Mouse (Mus musculus) left cerebral cortex, adult 18-20 months (tissue): ENCODE measurements around the gene Crym. TPM values are rescaled to one million over a fixed set of nuclear protein-coding genes. Genes with fewer than 3 reads are reported as not detected.

Experiments used
- DNase-seq, 2 experiments: peaks; one replicate each; pipeline ENCODE4 v3.0.0; 2021 to 2022; ENCODE audit warnings: low spot score in 2 of 2, mixed read lengths in 1 of 2
- long read RNA-seq, 2 experiments: library from polyadenylated mRNA; stranded (forward); transcript quantifications; one replicate each; pipeline ENCODE4 v2.0.0; 2021
- total RNA-seq, 2 experiments: library from RNA; stranded (reverse); gene quantifications; 2 replicates each; pipeline ENCODE4 v1.2.3; 2021

Crym gene
- 10 to 100 TPM; 59.8 to 86.8 TPM for total RNA-seq
- long read RNA-seq, experiment 1, transcript Crym-201 (8 exons, 1,383 nt), result major isoform, 47 of 53 reads
- long read RNA-seq, experiment 1, partial matches to known transcripts, result 4 of 53 reads
- long read RNA-seq, experiment 1, other reads (novel, unspliced or antisense), result 2 of 53 reads
- long read RNA-seq, experiment 2, transcript Crym-201 (8 exons, 1,383 nt), result major isoform, 18 of 26 reads
- long read RNA-seq, experiment 2, partial matches to known transcripts, result 4 of 26 reads
- long read RNA-seq, experiment 2, other reads (novel, unspliced or antisense), result 4 of 26 reads

DNA sequence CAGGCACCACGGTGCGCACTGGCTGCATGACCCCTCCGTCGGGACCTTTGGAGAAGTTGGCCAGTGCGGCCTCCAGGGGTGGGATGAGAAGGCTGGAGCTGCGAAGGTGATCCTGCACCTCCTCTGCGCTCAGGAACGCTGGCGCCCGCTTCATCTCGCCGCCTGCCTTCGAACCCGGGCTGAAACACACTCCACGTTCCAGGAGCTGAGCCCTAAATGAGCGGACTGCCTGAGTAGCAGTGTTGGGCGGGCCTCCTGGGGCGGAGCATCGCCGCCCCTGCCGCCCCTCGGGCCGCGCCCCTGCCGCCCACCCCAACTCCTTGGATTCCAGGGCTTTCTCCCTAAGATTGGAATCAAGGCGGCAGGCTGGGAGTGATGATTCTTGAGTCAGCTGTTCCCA, at the start of gene Crym:
Gene Crym (minus strand): TSS at position 341 of the 400 bp plus-strand sequence.
- peak in 1 of 2 experiments; percentile 18 for DNase-seq

DNA sequence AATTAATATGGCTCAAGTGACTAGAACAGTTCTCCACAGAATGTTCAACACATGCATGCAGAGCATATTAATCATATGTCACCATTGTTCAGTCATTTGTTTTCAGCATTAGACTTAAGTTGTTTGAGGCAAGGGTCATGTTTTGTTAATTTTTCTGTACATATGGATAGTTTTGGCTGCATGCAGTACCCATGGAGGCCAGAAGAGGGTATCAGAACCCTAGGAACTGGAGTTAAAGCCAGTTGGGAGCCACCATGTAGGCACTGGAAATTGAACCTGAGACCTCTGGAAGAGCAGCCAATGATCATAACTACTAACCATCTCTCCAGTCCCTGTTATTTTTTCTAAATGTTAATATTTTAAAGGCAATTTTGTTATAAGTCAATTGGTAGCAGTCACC, 39.2 kb upstream of the Crym start:
- DNase-seq, result no peak

DNA sequence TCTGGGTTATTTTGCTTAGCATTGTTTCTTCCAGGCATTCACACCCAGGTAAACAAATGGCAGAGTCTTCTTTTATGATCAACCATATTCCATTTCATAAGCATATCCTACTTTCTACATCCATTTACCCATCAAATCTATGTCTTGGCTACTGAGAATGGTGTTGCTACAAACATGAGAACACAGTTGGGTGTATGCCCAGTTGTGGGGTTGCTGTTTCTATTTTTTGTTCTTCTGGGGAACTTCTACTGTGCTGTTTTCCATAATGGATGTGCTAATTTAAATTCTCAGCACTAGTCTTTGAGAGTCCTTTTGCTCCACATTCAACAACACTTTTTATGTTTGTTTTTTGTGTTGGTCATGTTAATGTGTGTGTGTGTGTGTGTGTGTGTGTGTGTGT, 26.6 kb upstream of the Crym start:
- peak; percentile 35 to 40 for DNase-seq

DNA sequence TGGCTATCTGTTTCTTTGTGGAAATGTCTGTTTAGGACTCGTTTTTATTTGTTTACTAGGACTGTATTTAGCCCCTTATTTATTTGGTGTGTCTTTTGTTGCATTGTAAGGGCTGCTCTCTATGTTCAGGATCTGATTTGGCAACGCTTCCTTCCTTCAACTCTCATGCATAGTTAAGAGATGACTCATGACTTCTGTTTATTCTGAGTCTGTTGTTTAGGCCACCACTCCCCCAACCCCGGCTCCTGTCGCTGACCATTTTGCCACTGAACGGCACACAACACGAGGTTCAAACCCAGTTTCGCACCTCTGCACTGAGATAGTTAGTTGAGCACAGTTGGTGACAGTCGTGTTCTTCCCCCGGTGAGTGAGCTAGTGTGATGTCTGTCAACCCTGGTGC, 4.1 kb upstream of the Crym start:
- no peak for DNase-seq

DNA sequence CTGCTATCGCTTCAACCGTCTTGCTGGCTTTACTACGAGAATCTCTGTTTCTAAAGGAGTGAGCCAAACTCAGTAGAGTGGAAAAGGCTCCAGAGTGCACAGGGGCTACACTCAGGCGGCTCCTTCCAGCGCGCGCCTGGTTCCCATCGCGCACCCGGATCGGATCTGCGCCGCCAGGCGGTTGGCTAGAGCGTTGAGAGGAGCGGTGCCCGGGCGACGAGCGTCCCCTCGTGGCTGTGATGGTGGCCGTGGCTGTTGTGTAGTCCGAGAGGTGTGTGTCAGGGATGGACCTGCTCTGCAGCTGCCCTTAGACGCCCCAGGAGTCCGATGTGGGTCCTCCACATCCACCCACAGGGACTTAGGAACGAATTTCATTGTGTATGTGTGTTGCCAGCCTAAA, 1.9 kb upstream of the Crym start, which contains the start of gene Abca14:
Gene Abca14 (plus strand): TSS at position 173 of the 400 bp plus-strand sequence.
- DNase-seq, result peak; percentile 90 to 92

- no peak for DNase-seq
Observed at GRCm38 (mm10) chr7:120201231-120201744, 623 bp downstream of the Crym start.

DNA sequence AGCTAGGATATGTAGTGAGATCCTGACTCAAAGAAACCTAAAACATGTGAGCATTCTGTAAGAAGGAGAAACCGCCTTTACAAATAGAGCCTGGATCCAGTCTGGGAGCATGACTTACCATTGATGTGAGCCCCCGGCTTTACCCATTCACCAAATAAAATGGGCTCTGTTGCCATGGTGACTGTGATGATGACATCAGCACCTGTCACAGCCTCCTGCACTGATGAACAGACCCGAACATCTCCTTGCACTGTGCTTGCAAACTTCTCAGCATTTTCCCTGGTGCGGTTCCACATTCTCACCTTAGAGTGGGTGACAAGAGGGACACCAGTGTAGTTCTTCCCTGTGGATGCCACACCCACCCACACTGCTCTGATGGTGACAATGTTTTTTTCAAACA, 6.7 kb downstream of the Crym start:
- DNase-seq, result no peak

DNA sequence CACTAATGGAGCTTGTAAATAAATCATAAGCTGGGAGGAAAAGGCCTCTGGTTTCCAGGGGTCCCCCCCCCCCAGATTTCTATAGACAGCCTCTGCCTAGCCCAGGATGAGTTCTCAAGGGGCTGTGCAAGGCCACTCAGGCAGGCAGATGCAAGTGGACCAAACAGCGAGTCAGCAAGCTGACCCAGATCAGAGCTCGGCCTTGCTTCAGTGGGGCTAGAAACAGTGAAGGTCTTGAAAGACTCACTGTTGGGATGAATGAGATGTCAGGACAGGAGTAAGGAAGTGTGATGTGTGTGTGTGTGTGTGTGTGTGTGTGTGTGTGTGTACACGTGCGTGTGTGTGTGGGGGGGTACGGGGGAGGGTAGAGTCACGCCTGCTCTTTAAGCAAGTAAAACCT, 9.1 kb downstream of the Crym start:
- DNase-seq, result no peak

GRCm38 (mm10) chr7:120192207-120192606, 9.7 kb downstream of the Crym start:
- DNase-seq, result no peak

DNA sequence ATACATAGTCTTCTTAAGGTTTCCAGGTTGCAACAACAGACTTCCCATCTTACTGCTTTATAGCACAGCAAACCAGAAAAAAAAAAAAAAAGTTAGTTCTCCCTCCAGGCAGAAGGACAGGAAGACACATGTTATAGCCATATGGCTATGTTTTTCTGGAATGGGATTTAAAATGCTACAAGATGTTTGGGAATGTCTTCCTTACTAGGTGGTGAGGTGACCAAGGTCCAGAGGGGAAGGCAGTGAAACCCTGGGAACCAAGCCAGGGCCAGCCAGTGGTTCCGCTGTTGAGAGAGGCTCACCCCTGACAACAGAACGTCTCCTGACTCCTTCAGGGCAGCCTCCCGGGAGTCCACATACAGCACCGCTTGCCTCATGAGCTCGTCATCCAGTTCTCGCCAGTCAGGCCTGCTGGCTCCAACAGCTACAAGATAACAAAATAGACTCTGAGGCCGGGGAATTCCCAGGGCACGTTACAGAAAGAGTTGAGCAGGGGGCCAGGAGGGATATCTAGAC, 11.7 kb downstream of the Crym start:
- no peak for DNase-seq

GRCm38 (mm10) chr7:120189369-120190149, 12.4 kb downstream of the Crym start:
- no peak for DNase-seq

GRCm38 (mm10) chr7:120188946-120189345, 13.0 kb downstream of the Crym start:
- no peak for DNase-seq

DNA sequence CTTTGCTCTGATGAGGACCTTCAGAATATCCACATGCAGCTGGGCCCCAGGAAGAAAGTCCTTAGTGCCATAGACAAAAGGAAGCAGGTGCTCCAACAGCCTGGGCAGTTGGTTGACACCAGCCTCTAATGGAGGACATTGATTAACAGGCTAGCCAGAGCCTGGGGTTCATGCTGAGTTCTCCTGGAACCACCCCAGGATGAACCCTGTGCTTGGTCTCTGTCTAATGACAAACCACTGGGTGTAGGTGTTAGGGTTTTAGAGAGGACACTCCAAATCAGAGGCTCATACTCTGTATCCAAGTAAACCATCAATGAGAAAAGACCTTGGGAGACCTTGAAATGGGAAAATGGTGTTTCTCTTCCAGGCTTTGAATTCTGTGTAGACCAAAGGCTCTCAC, 19.0 kb downstream of the Crym start:
- no peak for DNase-seq

- DNase-seq, result no peak
Observed at GRCm38 (mm10) chr7:120181401-120182230, 20.3 kb downstream of the Crym start.

- no peak for DNase-seq
Observed at GRCm38 (mm10) chr7:120180547-120180946, 21.4 kb downstream of the Crym start.

- no peak for DNase-seq
Observed at GRCm38 (mm10) chr7:120178935-120179334, 23.0 kb downstream of the Crym start.

DNA sequence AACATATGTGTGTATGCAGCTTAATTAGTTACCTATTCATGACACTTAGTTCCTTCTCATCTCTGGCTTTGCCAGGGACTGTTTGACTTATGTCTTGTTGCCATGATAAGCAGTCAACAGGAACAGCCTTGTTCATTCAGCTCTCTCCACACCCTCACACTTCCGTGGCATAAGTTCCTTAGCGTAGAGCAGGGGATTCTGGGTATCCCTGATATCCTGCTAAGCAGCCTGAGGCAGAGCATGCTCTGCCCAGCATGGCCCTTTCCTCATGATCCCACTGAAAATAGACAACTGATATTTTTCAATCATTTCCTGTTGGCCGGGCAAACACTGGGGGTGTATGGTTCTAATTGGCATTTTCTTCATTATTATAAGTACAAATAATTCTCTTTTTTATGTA, 24.3 kb downstream of the Crym start:
- no peak for DNase-seq

- DNase-seq, result no peak
Observed at GRCm38 (mm10) chr7:120174723-120175504, 27.0 kb downstream of the Crym start.

DNA sequence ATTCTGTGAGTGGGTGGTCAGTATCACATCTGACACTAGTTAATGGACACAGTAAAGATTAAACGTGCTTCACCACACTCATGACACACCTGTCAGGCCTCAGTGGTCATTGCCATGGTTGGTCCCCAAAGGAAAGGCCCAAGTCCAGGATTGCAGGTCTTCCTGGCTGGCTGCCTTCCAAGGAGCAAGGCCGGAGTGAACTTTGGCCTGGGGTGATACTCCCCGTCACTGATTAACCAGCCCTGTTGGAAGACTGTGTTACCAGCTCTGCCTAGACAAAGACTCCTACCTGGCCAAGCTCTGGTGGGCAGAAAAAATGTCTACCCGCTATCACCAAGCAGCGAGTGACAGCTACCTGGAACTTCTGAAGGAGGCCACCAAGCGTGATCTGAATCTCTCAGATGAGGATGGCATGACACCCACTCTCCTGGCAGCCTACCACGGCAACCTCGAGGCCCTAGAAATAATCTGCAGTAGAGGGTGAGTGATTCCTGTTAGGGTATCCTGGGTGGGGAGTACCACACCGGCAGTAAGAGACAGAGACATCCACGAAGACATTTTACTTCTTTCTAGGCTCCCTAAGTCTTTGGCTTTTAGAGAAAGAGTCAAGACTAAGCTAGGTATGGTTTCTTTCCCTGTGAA, 28.2 kb downstream of the Crym start, which contains the start of gene Anks4b:
Gene Anks4b (plus strand): TSS at position 256 of the 642 bp plus-strand sequence.
- no peak for DNase-seq

- DNase-seq, result no peak
Observed at GRCm38 (mm10) chr7:120172188-120172700, 29.7 kb downstream of the Crym start.
